8 mouse cellular contexts compared by ENCODE assay signal in the genomic region with DNA sequence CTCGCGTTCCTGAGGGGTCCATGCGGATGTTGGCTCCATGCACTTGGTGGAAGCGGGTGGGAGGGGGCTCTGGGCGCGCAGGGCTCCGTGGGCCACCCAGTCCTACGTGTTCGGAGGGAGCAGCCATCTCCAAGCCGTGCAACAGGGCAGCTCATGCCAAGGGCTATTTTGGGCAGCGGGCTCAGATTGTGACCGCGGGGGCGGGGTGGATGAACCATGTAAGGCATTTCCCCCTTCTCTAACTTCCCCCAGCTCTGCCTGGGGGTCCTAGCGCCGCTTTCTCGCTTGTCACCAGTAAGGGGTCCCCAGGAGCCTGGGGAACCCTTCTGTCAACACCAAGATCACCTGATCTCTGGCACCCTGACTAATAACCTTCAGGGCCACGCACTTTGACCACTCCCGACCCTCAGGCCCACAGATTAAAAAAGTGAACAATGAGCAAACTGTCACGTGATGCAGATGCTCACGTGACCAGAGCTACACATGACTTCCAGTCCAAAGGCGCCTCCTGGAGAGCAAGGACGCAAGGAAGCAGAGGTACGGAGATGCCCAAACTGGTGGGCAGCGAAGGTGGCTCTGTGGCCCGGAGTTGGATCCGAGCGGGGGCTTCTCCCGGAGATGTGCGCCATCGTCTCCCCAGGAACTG. TPM values are rescaled to one million over a fixed set of nuclear protein-coding genes. Genes with fewer than 3 reads are reported as not detected.
DNase-seq lines count a peak whose midpoint lies in the region; ATAC-seq and TF ChIP-seq lines count a peak whose summit lies in the region.

Gene Neurl2 (minus strand): TSS at position 143 of the 646 bp plus-strand sequence.

- peak within 1 kb of the TSS; percentile 75 to 78 for H3K4me3 ChIP-seq in ES-E14 (ENCODE audit: insufficient read depth in 1 of 2, low read depth in 1 of 2, low read length in 2 of 2, poor library complexity in 1 of 2, severe bottlenecking in 1 of 2)
- H3K4me3 ChIP-seq in forebrain, embryonic 16.5 days (replicated peaks; ENCODE audit: low read length): peak within 1 kb of the TSS; percentile 82
- peak within 1 kb of the TSS; percentile 85 for H3K4me3 ChIP-seq in layer of hippocampus, adult 2 months
- peak within 1 kb of the TSS; percentile 73 for H3K4me3 ChIP-seq in lung, embryonic 14.5 days (ENCODE audit: low read depth, low read length)
- peak within 1 kb of the TSS; percentile 74 for H3K4me3 ChIP-seq in olfactory bulb, adult 2 months (ENCODE audit: insufficient read depth, low read depth, low read length)
- peak within 1 kb of the TSS; percentile 87 for H3K4me3 ChIP-seq in thymus, adult 2 months (ENCODE audit: control insufficient read depth, insufficient read depth, low read length)

- peak within 1 kb of the TSS; percentile 0; the same call in 1 of the 2 replicates for H3K27ac ChIP-seq in ES-E14 (ENCODE audit: insufficient read depth, low read depth, low read length, poor library complexity, severe bottlenecking)
- H3K27ac ChIP-seq in forebrain, embryonic 16.5 days (ENCODE audit: low read length): peak within 1 kb of the TSS; percentile 82
- peak within 1 kb of the TSS; percentile 93 for H3K27ac ChIP-seq in layer of hippocampus, adult 2 months
- H3K27ac ChIP-seq in lung, embryonic 14.5 days (ENCODE audit: low read depth): peak within 1 kb of the TSS; percentile 95
- peak within 1 kb of the TSS; percentile 83 for H3K27ac ChIP-seq in olfactory bulb, adult 2 months (ENCODE audit: insufficient read depth, low read depth, low read length)
- peak within 1 kb of the TSS; percentile 55 for H3K27ac ChIP-seq in thymus, adult 2 months (ENCODE audit: control insufficient read depth, insufficient read depth, low read length)

- in situ Hi-C loops in ES-E14 (cut with MboI; ENCODE audit: low sequenced_read_pairs in 2 of 2, unreplicated experiment in 2 of 2): no loop called here

- intact Hi-C loops in heart, postnatal 36 days (cut with DNase I): loop anchor here (2.0 to 10.0 kb wide), 5 partner anchors 23 to 201 kb away; partner anchors contain the start of genes Ncoa5, Pcif1, Pltp and Zfp335

- H3K4me1 ChIP-seq in ES-E14 (ENCODE audit: control insufficient read depth in 2 of 2, insufficient read depth in 2 of 2, low read length in 2 of 2, poor library complexity in 1 of 2): peaks cover 2 to 13% of the 10 kb centered on the region in 2 experiments; a peak in 2 of 4 replicates
- H3K4me1 ChIP-seq in forebrain, embryonic 16.5 days (replicated peaks; ENCODE audit: control insufficient read depth, insufficient read depth, low read length): peaks cover 20% of the 10 kb centered on the region
- H3K4me1 ChIP-seq in lung, embryonic 14.5 days (ENCODE audit: insufficient read depth): 0 out of 2 replicates have a peak, but pooled peaks cover 2% of the 10 kb centered on the region
- H3K4me1 ChIP-seq in olfactory bulb, adult 2 months (ENCODE audit: control insufficient read depth, insufficient read depth, low read length): peaks cover 22% of the 10 kb centered on the region
- peaks cover 20% of the 10 kb centered on the region for H3K4me1 ChIP-seq in thymus, adult 2 months (replicated peaks; ENCODE audit: control insufficient read depth, insufficient read depth, low read length)

- peak; percentile 31 for TF ChIP-seq CTCF in layer of hippocampus, adult 2 months (conservative IDR thresholded peaks at IDR 0.05)
- no peak for TF ChIP-seq CTCF in lung, embryonic 14.5 days (IDR thresholded peaks at IDR 0.05; ENCODE audit: low read depth)
- no peak for TF ChIP-seq CTCF in olfactory bulb, adult 2 months (IDR thresholded peaks at IDR 0.05; ENCODE audit: insufficient read depth, low read depth, low read length)
- no peak for TF ChIP-seq CTCF in thymus, adult 2 months (IDR thresholded peaks at IDR 0.05; ENCODE audit: borderline replicate concordance, control insufficient read depth, extremely low read depth, insufficient read depth, low read length, poor library complexity)

- H3K27me3 ChIP-seq in forebrain, embryonic 16.5 days (replicated peaks; ENCODE audit: control insufficient read depth, insufficient read depth, low read length): no peaks in the 10 kb centered on the region
- H3K27me3 ChIP-seq in lung, embryonic 14.5 days (ENCODE audit: insufficient read depth, low read length): no peaks in the 10 kb centered on the region
- no peaks in the 10 kb centered on the region for H3K27me3 ChIP-seq in thymus, adult 2 months (ENCODE audit: control insufficient read depth, insufficient read depth, low read length)

- H3K9ac ChIP-seq in ES-E14 (ENCODE audit: insufficient read depth, low read depth, low read length, poor library complexity, severe bottlenecking): peak within 1 kb of the TSS; percentile 75
- H3K9ac ChIP-seq in forebrain, embryonic 16.5 days (replicated peaks; ENCODE audit: low read depth, low read length): peak within 1 kb of the TSS; percentile 86
- peak within 1 kb of the TSS; percentile 72 for H3K9ac ChIP-seq in lung, embryonic 14.5 days

- peak within 1 kb of the TSS; percentile 98 for H3K4me2 ChIP-seq in forebrain, embryonic 16.5 days (ENCODE audit: low read length)
- peak within 1 kb of the TSS; percentile 98 for H3K4me2 ChIP-seq in lung, embryonic 14.5 days

- WGBS in forebrain, embryonic 16.5 days: under 1% methylated on average over 29 of the region's 31 CpGs
- 0% methylated on average over 31 of the region's 31 CpGs for WGBS in lung, embryonic 14.5 days
- 0% methylated on average over 31 of the region's 31 CpGs for WGBS in olfactory bulb, adult 2 months
- under 1% methylated on average over 31 of the region's 31 CpGs for WGBS in thymus, adult 2 months

- H3K9me3 ChIP-seq in ES-E14 (ENCODE audit: control insufficient read depth, insufficient read depth, low read depth, low read length): no peaks in the 10 kb centered on the region
- H3K9me3 ChIP-seq in forebrain, embryonic 16.5 days (ENCODE audit: control insufficient read depth, low read length): no peaks in the 10 kb centered on the region
- H3K9me3 ChIP-seq in lung, embryonic 14.5 days (ENCODE audit: low read depth, low read length): no peaks in the 10 kb centered on the region

- DNase-seq in ES-E14 (ENCODE audit: low read depth, low spot score): peak; percentile 95
- peak; percentile 92 for DNase-seq in cerebellum, adult 11-12 months
- peak; percentile 93 to 94 for DNase-seq in heart, postnatal 36 days
- peak; percentile 83 to 84 for DNase-seq in layer of hippocampus, adult 2 months (ENCODE audit: low spot score in 2 of 2)
- peak; percentile 99 for DNase-seq in lung, embryonic 14.5 days
- DNase-seq in thymus, adult 2 months: peak; percentile 84

- ATAC-seq in forebrain, embryonic 16.5 days: peak; percentile 71
- peak; percentile 81 for ATAC-seq in lung, embryonic 14.5 days (ENCODE audit: insufficient read depth)

- peaks cover 22% of the 10 kb centered on the region for H3K36me3 ChIP-seq in ES-E14 (ENCODE audit: control insufficient read depth, insufficient read depth, low read length, poor library complexity, severe bottlenecking)
- H3K36me3 ChIP-seq in forebrain, embryonic 16.5 days (ENCODE audit: control insufficient read depth, insufficient read depth): no peaks in the 10 kb centered on the region; the same call in 1 of the 2 replicates
- H3K36me3 ChIP-seq in lung, embryonic 14.5 days (ENCODE audit: insufficient read depth): peaks cover 35% of the 10 kb centered on the region
- H3K36me3 ChIP-seq in thymus, adult 2 months (ENCODE audit: control insufficient read depth, insufficient read depth, low read length): peaks cover 11% of the 10 kb centered on the region

- TF ChIP-seq POLR2A in olfactory bulb, adult 2 months (IDR thresholded peaks at IDR 0.05; ENCODE audit: insufficient read depth, low read depth, low read length): peak; percentile 52; the same call in 1 of the 2 replicates
- TF ChIP-seq POLR2A in thymus, adult 2 months (IDR thresholded peaks at IDR 0.05; ENCODE audit: control insufficient read depth, extremely low read depth, insufficient read depth, low read length, poor library complexity): peak; percentile 64; the same call in 1 of the 2 replicates

TF ChIP-seq in ES-E14, 5 proteins besides CTCF, POLR2A, EP300 and RAD21:
- 0 out of 2 replicates have a peak, but pooled peaks have one; percentile 59 for TF ChIP-seq ZNF384 (IDR thresholded peaks at IDR 0.05; ENCODE audit: low read depth, low read length)
- TF ChIP-seq CHD2 (IDR thresholded peaks at IDR 0.05; ENCODE audit: low read depth, low read length): no peak
- no peak for TF ChIP-seq ZC3H11A (IDR thresholded peaks at IDR 0.05; ENCODE audit: borderline replicate concordance, low read depth, low read length)
- TF ChIP-seq HCFC1 (IDR thresholded peaks at IDR 0.05; ENCODE audit: borderline replicate concordance, insufficient read depth, low read length): peak; percentile 45; the same call in 1 of the 2 replicates
TF ChIP-seq in ES-E14: peak in this region for 2.

RNA-seq across cellular contexts. Expression of gene Neurl2, which starts in this region (rescaled TPM):
- 3.6 TPM in 2 replicates for total RNA-seq in ES-E14 (2012; rRNA removed)
- 5.9 and 7.0 TPM in 2 replicates for polyA plus RNA-seq in forebrain, embryonic 16.5 days (2015; fragmentation: Nextera tagmentation; extraction: Ambion mirVana)
- total RNA-seq in heart, postnatal 36 days (2021): 10 to 100 TPM; 46.2 to 51.4 TPM
- 1 to 10 TPM; 2.8 to 3.6 TPM for total RNA-seq in layer of hippocampus, adult 2 months (2021)
- 6.3 and 6.6 TPM in 2 replicates for polyA plus RNA-seq in lung, embryonic 14.5 days (2014; fragmentation: Nextera tagmentation; extraction: Ambion mirVana)
- not detected in 2 replicates for polyA plus RNA-seq in olfactory bulb, adult 2 months (2012; ENCODE audit: insufficient read depth, insufficient read length, low replicate concordance, missing spikeins)
- 24.0 and 31.7 TPM in 2 replicates for polyA plus RNA-seq in thymus, adult 2 months (2012; rRNA removed)

Comparison
In these comparisons a context has a peak if more than half of its experiments do, and no peak if none do; other contexts are left out.
1. Peak in every context shown above with its lines: DNase-seq, ATAC-seq, H3K4me3 ChIP-seq and H3K27ac ChIP-seq.
2. RNA of gene Neurl2 (total RNA-seq): 46.2 to 51.4 TPM in heart, postnatal 36 days; 2.8 to 3.6 TPM in layer of hippocampus, adult 2 months and 3.6 TPM in ES-E14; every median in the first group is over 10 times any median in the second.
3. H3K27ac ChIP-seq: peak in every context shown above with its lines; median percentile 95 in lung, embryonic 14.5 days; 93 in layer of hippocampus, adult 2 months; 83 in olfactory bulb, adult 2 months; 82 in forebrain, embryonic 16.5 days; 55 in thymus, adult 2 months; 0 in ES-E14.